Mouse (Mus musculus) lung, postnatal 0 days (tissue): ENCODE measurements around the gene Rbfox1. TPM values are rescaled to one million over a fixed set of nuclear protein-coding genes. Genes with fewer than 3 reads are reported as not detected.

Source experiments
- ATAC-seq: fragments of 200-750 bp; cut with Nextera tagmentation; 2 replicates; pipeline ENCODE4 v1.8.0; 2017; ENCODE audit warnings: moderate library complexity
- DNase-seq: peaks from one replicate; pipeline ENCODE4 v3.0.0-alpha.2; 2016; ENCODE audit warnings: low spot score
- H3K27ac ChIP-seq: fragments of 300-500 bp; sonication (generic); 2 replicates; pipeline ENCODE4 v1.5.1; 2014; ENCODE audit warnings: antibody characterized with exemption, mild to moderate bottlenecking, low read length, mixed read lengths
- H3K27me3 ChIP-seq: fragments of 300-500 bp; sonication (generic); replicated peaks from 2 replicates; pipeline ENCODE4 v1.6.1; 2014; ENCODE audit warnings: low read length, mixed read lengths; ENCODE audit not compliant: insufficient read depth
- H3K36me3 ChIP-seq: fragments of 300-500 bp; sonication (generic); 2 replicates; pipeline ENCODE4 v1.6.1; 2014; ENCODE audit warnings: low read length, mixed read lengths; ENCODE audit not compliant: insufficient read depth
- H3K4me1 ChIP-seq: fragments of 300-500 bp; sonication (generic); 2 replicates; pipeline ENCODE4 v1.6.1; 2014; ENCODE audit warnings: antibody characterized with exemption, low read depth, low read length, mixed read lengths; ENCODE audit not compliant: insufficient read depth
- H3K4me2 ChIP-seq: fragments of 300-500 bp; sonication (generic); replicated peaks from 2 replicates; pipeline ENCODE4 v1.6.1; 2014; ENCODE audit warnings: low read depth, mild to moderate bottlenecking, low read length, moderate library complexity, mixed read lengths
- H3K4me3 ChIP-seq: fragments of 300-500 bp; sonication (generic); 2 replicates; pipeline ENCODE4 v1.5.1; 2014; ENCODE audit warnings: low read depth, low read length
- H3K9ac ChIP-seq: fragments of 300-500 bp; sonication (generic); replicated peaks from 2 replicates; pipeline ENCODE4 v1.6.1; 2014; ENCODE audit warnings: low read depth, mild to moderate bottlenecking
- H3K9me3 ChIP-seq: fragments of 300-500 bp; sonication (generic); 2 replicates; pipeline ENCODE4 v1.6.1; 2016; ENCODE audit warnings: low read length, mixed read lengths
- CTCF ChIP-seq: IDR thresholded peaks from 2 replicates; pipeline ENCODE4 v1.5.1; 2016; ENCODE audit warnings: antibody characterized with exemption, mild to moderate bottlenecking
- EP300 ChIP-seq: IDR thresholded peaks from 2 replicates; pipeline ENCODE4 v1.6.1; 2016; ENCODE audit warnings: antibody characterized with exemption, mild to moderate bottlenecking, control low read depth
- WGBS: fragments of 180-500 bp; shearing (Covaris S2); extraction: QIAGEN DNeasy Blood & Tissue Kit; methylation state at CpG from one replicate; pipeline ENCODE4 v1.1.7; 2014; 5-methylcytosine and 5-hydroxymethylcytosine counted together
- polyA plus RNA-seq: library from polyadenylated mRNA; unstranded; fragments of >200 nt; fragmentation: Nextera tagmentation; extraction: Ambion mirVana; gene quantifications from 2 replicates; pipeline ENCODE4 v1.2.1, GENCODE M21; 2015

The Rbfox1 gene
- polyA plus RNA-seq, 1 experiment from 2014 or later: 0.25 TPM

DNA sequence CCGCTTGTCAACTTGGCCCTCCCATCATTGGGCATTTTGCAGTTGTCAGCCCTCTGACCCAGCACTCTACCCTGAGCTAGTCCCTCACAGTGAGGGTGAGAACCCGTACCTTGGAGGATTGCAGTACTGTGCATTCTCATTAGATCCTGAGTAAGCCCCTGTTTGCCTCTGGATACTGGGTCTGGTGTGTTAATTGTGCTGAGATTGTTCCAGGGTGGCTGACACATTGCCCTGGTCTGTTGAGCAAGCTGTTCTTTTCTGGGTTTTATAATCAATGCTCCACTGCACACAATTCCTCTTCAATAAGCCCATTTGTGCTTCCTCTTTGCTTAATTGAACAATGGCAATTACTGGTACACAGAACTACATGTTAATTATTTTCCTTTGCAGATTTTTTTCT, 1489.5 kb downstream of the Rbfox1 start:
- Histone ChIP-seq H3K4me1 (no peaks in the 10 kb centered on the region), H3K27me3 (no peaks in the 10 kb centered on the region), H3K4me2 (no peak overlapping the region), H3K27ac (no peak overlapping the region), H3K9me3 (no peaks in the 10 kb centered on the region), H3K9ac (no peak overlapping the region), H3K36me3 (no peaks in the 10 kb centered on the region), H3K4me3 (no peak overlapping the region)
- DNase-seq (no peak), ATAC-seq (no peak)
- no peak for TF ChIP-seq EP300
- TF ChIP-seq CTCF: no peak
- WGBS: 60% methylated on average over 2 of the region's 2 CpGs

DNA sequence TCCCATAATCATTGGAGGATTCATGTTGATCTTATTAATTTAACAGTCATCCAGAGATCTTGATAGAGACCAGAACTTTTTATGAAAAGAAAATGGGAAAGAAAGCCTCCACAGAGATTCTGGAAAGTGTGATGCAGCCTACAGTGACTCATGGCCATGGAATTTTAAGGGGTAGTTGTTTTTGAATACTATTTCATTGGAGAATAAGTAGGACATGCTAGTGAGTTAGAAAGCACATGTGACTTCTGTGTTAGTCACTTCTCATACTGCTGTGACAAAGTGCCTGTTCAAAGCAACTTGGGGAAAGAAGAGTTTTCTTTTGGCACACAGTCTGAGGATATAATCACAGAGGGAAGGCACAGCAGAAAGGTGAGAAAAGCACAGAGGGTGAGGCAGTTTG, 1510.9 kb downstream of the Rbfox1 start:
- H3K36me3 ChIP-seq: no peaks in the 10 kb centered on the region
- TF ChIP-seq CTCF: no peak
- TF ChIP-seq EP300: no peak
- H3K4me2 ChIP-seq: no peak overlapping the region

DNA sequence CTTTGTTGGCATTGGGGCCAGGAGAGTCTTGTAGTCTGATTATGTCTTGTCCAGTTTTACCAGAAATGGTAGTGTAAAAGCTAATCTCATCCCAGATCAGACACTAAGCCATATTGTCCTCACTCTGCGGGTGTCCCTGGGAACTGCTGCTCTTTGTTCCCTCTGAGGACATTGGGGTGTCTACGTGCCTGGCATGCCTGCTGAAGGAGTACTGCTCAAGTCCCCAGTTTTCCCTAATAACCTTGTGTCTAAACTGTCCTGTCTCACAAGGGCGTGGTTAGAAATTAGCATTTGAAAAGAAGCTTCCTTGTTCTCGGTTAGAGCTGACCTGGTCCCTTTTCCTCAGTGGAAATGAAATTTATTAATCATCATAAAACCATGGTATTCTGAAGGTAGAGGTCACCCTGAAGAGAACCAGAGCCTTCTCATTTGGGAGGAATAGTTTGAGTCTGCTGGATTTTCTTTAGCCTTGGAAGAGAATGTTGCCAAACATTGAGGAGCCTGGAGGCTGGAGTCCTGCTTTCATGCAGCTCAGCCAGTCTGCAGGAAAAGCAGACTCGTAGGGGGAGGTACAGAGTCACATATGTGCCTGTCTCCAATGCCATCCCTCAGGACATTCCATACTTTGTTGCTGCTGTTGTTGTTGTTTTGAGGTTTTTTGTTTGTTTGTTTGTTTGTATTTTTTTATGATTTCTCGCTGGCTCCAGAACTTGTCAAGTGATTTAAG, 1519.8 kb downstream of the Rbfox1 start:
- Histone ChIP-seq H3K27me3 (no peaks in the 10 kb centered on the region), H3K4me3 (no peak overlapping the region), H3K4me2 (no peak overlapping the region), H3K9ac (no peak overlapping the region), H3K9me3 (no peaks in the 10 kb centered on the region), H3K4me1 (no peaks in the 10 kb centered on the region), H3K27ac (no peak overlapping the region), H3K36me3 (no peaks in the 10 kb centered on the region)
- 47% methylated on average over 6 of the region's 6 CpGs for WGBS
- ATAC-seq (no peak), DNase-seq (no peak)
- TF ChIP-seq CTCF (no peak), EP300 (no peak)

More for the DNA sequence above, 1510.9 kb downstream of the Rbfox1 start:
- H3K27me3 ChIP-seq: no peaks in the 10 kb centered on the region
- no peak overlapping the region for H3K27ac ChIP-seq
- H3K9me3 ChIP-seq: no peaks in the 10 kb centered on the region
- H3K4me1 ChIP-seq: no peaks in the 10 kb centered on the region
- H3K9ac ChIP-seq: no peak overlapping the region
- DNase-seq (no peak), ATAC-seq (no peak)
- H3K4me3 ChIP-seq: no peak overlapping the region

DNA sequence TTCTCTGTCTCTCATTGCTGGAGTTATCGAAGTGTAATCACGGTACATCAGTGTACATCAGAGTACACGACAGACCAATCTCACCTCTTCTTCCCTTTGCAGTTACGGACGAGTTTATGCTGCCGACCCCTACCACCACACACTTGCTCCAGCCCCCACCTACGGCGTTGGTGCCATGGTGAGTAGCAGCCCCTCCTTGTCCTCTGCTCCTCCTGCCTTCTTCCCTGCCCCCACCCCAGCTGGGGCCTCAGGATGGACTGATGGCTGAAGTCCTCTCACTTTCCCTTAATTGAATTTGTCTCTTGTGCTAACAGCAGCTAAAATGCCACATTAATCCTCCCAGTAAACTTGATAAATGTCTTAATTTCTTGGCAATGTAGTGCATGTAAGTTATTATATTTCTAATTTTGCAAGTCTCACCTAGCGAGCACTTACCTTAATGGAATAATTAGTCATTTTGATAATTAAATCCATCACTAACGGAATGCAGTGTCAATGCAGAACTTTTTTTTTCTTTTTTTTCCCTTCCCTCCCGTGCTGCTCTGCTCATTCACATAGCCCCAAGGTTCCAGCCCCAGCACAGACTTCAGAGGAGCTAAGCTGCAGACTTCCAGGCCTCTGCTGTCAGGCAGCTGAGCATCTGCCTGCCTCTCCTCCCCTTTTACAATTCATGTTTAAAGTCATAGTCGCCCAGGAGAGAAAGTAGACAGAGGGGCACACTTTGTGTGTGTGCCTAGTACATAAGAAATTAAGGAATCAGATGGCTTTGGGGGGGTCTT, 1522.9 kb downstream of the Rbfox1 start:
- WGBS: 53% methylated on average over 12 of the region's 12 CpGs
- H3K9ac ChIP-seq: no peak overlapping the region
- no peak for DNase-seq

DNA sequence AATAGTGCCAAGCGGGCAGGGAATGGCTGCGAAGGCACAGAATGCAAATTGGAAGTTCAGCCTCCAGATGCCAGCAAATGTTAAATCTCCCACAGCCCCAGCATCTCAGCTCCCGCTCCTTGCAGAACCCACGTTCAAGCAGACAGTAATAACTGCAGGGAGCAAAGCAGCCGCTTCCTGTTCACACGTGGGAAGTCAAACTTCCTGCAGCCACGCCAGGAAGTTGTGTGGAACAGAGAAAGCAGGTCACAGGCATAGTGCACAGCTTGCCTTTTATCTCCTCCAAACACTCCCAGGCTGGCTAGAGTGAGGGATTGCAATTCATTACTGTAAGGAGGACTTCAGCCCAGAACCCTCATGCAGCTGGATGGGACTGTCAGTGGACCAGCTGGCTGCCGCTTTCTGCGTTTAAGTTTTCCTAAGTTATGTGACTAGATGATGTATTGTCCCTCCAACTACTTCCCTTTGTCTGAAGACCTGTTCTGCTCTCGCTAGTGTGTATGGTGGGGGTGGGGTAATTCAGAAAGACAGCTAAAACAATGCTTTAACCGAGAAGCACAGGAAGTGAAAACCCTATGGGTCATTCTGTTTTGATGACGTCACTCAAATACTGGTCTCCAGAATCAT, 1534.6 kb downstream of the Rbfox1 start:
- Histone ChIP-seq H3K4me3 (peak overlapping the region; percentile 19; the same call in 1 of the 2 replicates), H3K4me2 (peak overlapping the region; percentile 43), H3K27me3 (no peaks in the 10 kb centered on the region), H3K4me1 (no peaks in the 10 kb centered on the region), H3K9ac (no peak overlapping the region), H3K36me3 (no peaks in the 10 kb centered on the region), H3K9me3 (no peaks in the 10 kb centered on the region), H3K27ac (no peak overlapping the region)
- TF ChIP-seq EP300 (no peak), CTCF (no peak)
- DNase-seq (peak; percentile 54), ATAC-seq (peak; percentile 82)
- WGBS: 14% methylated on average over 12 of the region's 12 CpGs

More for the DNA sequence above, 1522.9 kb downstream of the Rbfox1 start:
- Histone ChIP-seq H3K4me1 (no peaks in the 10 kb centered on the region), H3K4me3 (no peak overlapping the region), H3K9me3 (no peaks in the 10 kb centered on the region), H3K4me2 (no peak overlapping the region), H3K36me3 (no peaks in the 10 kb centered on the region), H3K27me3 (no peaks in the 10 kb centered on the region), H3K27ac (no peak overlapping the region)
- no peak for TF ChIP-seq CTCF
- TF ChIP-seq EP300: no peak
- no peak for ATAC-seq

DNA sequence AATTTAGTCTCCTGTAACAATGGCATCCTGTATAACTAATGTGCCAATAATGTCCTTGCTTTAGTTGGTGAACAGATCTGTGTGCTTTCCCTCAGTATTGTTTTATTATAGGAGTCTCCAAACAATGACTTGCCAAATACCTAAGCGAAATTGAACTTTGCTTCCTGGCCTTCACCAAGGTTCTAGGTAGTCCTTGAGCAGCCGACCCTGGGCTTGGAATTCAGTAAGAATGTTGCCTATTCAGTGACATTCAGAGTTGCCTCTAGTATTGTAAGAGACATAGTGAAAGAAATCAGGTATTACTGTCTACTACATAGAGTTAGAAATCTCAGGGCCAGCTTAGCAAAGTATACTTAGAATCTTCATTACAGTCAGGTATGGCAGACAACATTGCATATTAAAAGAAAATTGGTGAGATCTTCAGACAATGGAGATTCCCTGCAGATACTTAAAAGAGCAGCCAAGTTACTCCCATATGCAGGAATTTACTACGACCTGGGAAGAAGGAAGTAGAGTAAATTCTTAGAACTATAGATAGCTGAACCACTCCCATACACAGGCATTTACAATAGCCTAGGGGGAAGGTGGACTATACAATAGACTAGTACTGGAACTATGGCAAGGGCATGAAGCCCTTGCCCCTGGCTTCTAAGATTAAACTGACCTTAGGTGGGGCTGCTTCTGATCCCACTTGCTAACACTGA, 1540.4 kb downstream of the Rbfox1 start:
- no peaks in the 10 kb centered on the region for H3K9me3 ChIP-seq
- H3K4me3 ChIP-seq: no peak overlapping the region
- no peaks in the 10 kb centered on the region for H3K27me3 ChIP-seq
- no peaks in the 10 kb centered on the region for H3K36me3 ChIP-seq
- no peak for TF ChIP-seq EP300
- TF ChIP-seq CTCF: no peak
- no peak overlapping the region for H3K9ac ChIP-seq
- no peak for DNase-seq
- no peak overlapping the region for H3K4me2 ChIP-seq
- 66% methylated on average over 3 of the region's 3 CpGs for WGBS
- H3K4me1 ChIP-seq: no peaks in the 10 kb centered on the region
- no peak overlapping the region for H3K27ac ChIP-seq
- ATAC-seq: no peak
